ENCODE assay signal across 8 mouse cellular contexts in genomic region chr6:108065583-108065982, GRCm38 (mm10). TPM values are rescaled to one million over a fixed set of nuclear protein-coding genes. Genes with fewer than 3 reads are reported as not detected.
DNase-seq lines count a peak whose midpoint lies in the region; ATAC-seq and TF ChIP-seq lines count a peak whose summit lies in the region.

No protein-coding gene starts in this region.

- H3K9ac ChIP-seq in ES-Bruce4 (ENCODE audit: low read depth, poor library complexity, severe bottlenecking): peak overlapping the region; percentile 18; the same call in 1 of the 2 replicates
- peak overlapping the region; percentile 72; the same call in 1 of the 2 replicates for H3K9ac ChIP-seq in embryonic facial prominence, embryonic 13.5 days
- H3K9ac ChIP-seq in heart, embryonic 15.5 days: peak overlapping the region; percentile 52

- peak overlapping the region; percentile 19 for H3K27ac ChIP-seq in ES-Bruce4 (ENCODE audit: insufficient read depth, low read length)
- peak overlapping the region; percentile 52 for H3K27ac ChIP-seq in bone marrow, adult 2 months (ENCODE audit: control insufficient read depth, insufficient read depth, low read depth, low read length, poor library complexity)
- peak overlapping the region; percentile 91 for H3K27ac ChIP-seq in embryonic facial prominence, embryonic 13.5 days
- peak overlapping the region; percentile 87 for H3K27ac ChIP-seq in heart, embryonic 15.5 days

- 3% methylated on average over 6 of the region's 6 CpGs for WGBS in bone marrow, adult 2 months
- 5% methylated on average over 6 of the region's 6 CpGs for WGBS in embryonic facial prominence, embryonic 13.5 days
- WGBS in heart, embryonic 15.5 days: 9% methylated on average over 6 of the region's 6 CpGs
- 6% methylated on average over 6 of the region's 6 CpGs for WGBS in lung, adult 2 months

- no peak for TF ChIP-seq POLR2A in ES-Bruce4 (IDR thresholded peaks at IDR 0.05; ENCODE audit: insufficient read depth, low read length)
- no peak for TF ChIP-seq POLR2A in bone marrow, adult 2 months (IDR thresholded peaks at IDR 0.05; ENCODE audit: borderline replicate concordance, control insufficient read depth, low read depth, low read length)
- no peak for TF ChIP-seq POLR2A in lung, adult 2 months (IDR thresholded peaks at IDR 0.05; ENCODE audit: borderline replicate concordance, extremely low read depth, low read depth, low read length)

- TF ChIP-seq EP300 in ES-Bruce4 (IDR thresholded peaks at IDR 0.05; ENCODE audit: insufficient read depth, low read depth, low read length): no peak

- peak overlapping the region; percentile 67 for H3K4me3 ChIP-seq in ES-Bruce4 (ENCODE audit: low read depth, low read length)
- peak overlapping the region; percentile 61 for H3K4me3 ChIP-seq in bone marrow, adult 2 months (replicated peaks; ENCODE audit: control insufficient read depth, low read depth, low read length)
- peak overlapping the region; percentile 58 for H3K4me3 ChIP-seq in embryonic facial prominence, embryonic 13.5 days
- H3K4me3 ChIP-seq in heart, embryonic 15.5 days: peak overlapping the region; percentile 65
- H3K4me3 ChIP-seq in lung, adult 2 months (replicated peaks; ENCODE audit: extremely low read depth, low read depth, low read length): peak overlapping the region; percentile 95

- peak overlapping the region; percentile 66 for H3K4me2 ChIP-seq in embryonic facial prominence, embryonic 13.5 days
- H3K4me2 ChIP-seq in heart, embryonic 15.5 days: peak overlapping the region; percentile 83

- peak; percentile 93 for DNase-seq in layer of hippocampus, adult 11-12 months (ENCODE audit: low spot score)
- DNase-seq in lung, adult 2 months: no peak
- peak; percentile 67 for DNase-seq in ovary, postnatal 14 days (ENCODE audit: low spot score)
- peak; percentile 66 to 81 for DNase-seq in thymus, postnatal 36 days

- TF ChIP-seq CTCF in ES-Bruce4 (IDR thresholded peaks at IDR 0.05; ENCODE audit: low read depth, low read length): peak; percentile 63
- TF ChIP-seq CTCF in bone marrow, adult 2 months (IDR thresholded peaks at IDR 0.05; ENCODE audit: control insufficient read depth, insufficient read depth, low read length): peak; percentile 29; the same call in 1 of the 2 replicates
- TF ChIP-seq CTCF in lung, adult 2 months (IDR thresholded peaks at IDR 0.05; ENCODE audit: insufficient read depth, low read length): peak; percentile 45

- no peak; the same call in 1 of the 2 replicates for ATAC-seq in embryonic facial prominence, embryonic 13.5 days (ENCODE audit: insufficient number of reproducible peaks, insufficient read depth, low FRiP score, low TSS enrichment, low read depth)
- ATAC-seq in heart, embryonic 15.5 days (replicated peaks; ENCODE audit: insufficient number of reproducible peaks, insufficient read depth, low FRiP score, low read depth): no peak; the same call in 1 of the 2 replicates

- H3K4me1 ChIP-seq in ES-Bruce4 (ENCODE audit: control insufficient read depth, insufficient read depth, low read length): peaks cover 2% of the 10 kb centered on the region
- H3K4me1 ChIP-seq in bone marrow, adult 2 months (ENCODE audit: control insufficient read depth, insufficient read depth, low read length): no peaks in the 10 kb centered on the region; the same call in 1 of the 2 replicates
- H3K4me1 ChIP-seq in embryonic facial prominence, embryonic 13.5 days: no peaks in the 10 kb centered on the region
- H3K4me1 ChIP-seq in heart, embryonic 15.5 days (replicated peaks): no peaks in the 10 kb centered on the region
- no peaks in the 10 kb centered on the region for H3K4me1 ChIP-seq in lung, adult 2 months (ENCODE audit: control insufficient read depth, insufficient read depth, low read length)

- no peaks in the 10 kb centered on the region; the same call in none of the 2 replicates for H3K9me3 ChIP-seq in ES-Bruce4 (replicated peaks; ENCODE audit: control insufficient read depth, insufficient read depth, low read length, poor library complexity, severe bottlenecking)
- H3K9me3 ChIP-seq in embryonic facial prominence, embryonic 13.5 days: no peaks in the 10 kb centered on the region
- H3K9me3 ChIP-seq in heart, embryonic 15.5 days (replicated peaks): no peaks in the 10 kb centered on the region

- no peaks in the 10 kb centered on the region for H3K27me3 ChIP-seq in ES-Bruce4 (ENCODE audit: control insufficient read depth, insufficient read depth, low read length, poor library complexity, severe bottlenecking)
- H3K27me3 ChIP-seq in embryonic facial prominence, embryonic 13.5 days: no peaks in the 10 kb centered on the region
- no peaks in the 10 kb centered on the region for H3K27me3 ChIP-seq in heart, embryonic 15.5 days

- H3K36me3 ChIP-seq in ES-Bruce4 (ENCODE audit: control insufficient read depth, insufficient read depth, low read length, poor library complexity, severe bottlenecking): no peaks in the 10 kb centered on the region
- H3K36me3 ChIP-seq in embryonic facial prominence, embryonic 13.5 days: no peaks in the 10 kb centered on the region
- no peaks in the 10 kb centered on the region for H3K36me3 ChIP-seq in heart, embryonic 15.5 days

RNA-seq across cellular contexts. Expression of gene Setmar, which starts 0.7 kb away (rescaled TPM):
- 6.9 and 7.2 TPM in 2 replicates for polyA plus RNA-seq in ES-Bruce4 (2011; ENCODE audit: insufficient read depth, insufficient read length, low read depth, missing spikeins)
- polyA plus RNA-seq in bone marrow, adult 2 months (2011; ENCODE audit: insufficient read depth, insufficient read length, low replicate concordance, missing spikeins): 0.93 and 3.1 TPM in 2 replicates
- polyA plus RNA-seq in embryonic facial prominence, embryonic 13.5 days (2015; fragmentation: Nextera tagmentation; extraction: Ambion mirVana): 7.5 and 8.1 TPM in 2 replicates
- polyA plus RNA-seq in heart, embryonic 15.5 days (2015; fragmentation: Nextera tagmentation; extraction: Ambion mirVana): 4.8 and 5.6 TPM in 2 replicates
- polyA plus RNA-seq in lung, adult 2 months (2012; rRNA removed): 1.5 and 2.9 TPM in 2 replicates

Comparison
In these comparisons a context has a peak if more than half of its experiments do, and no peak if none do; other contexts are left out.
1. H3K27ac ChIP-seq: peak in every context shown above with its lines; median percentile 91 in embryonic facial prominence, embryonic 13.5 days; 87 in heart, embryonic 15.5 days; 52 in bone marrow, adult 2 months; 19 in ES-Bruce4.
2. H3K9ac ChIP-seq: peak in every context shown above with its lines; median percentile 72 in embryonic facial prominence, embryonic 13.5 days; 52 in heart, embryonic 15.5 days; 18 in ES-Bruce4.